Mouse (Mus musculus) thymus, postnatal 4 days (tissue): ENCODE measurements around the gene Iars.
"Not testable (repeated sequence)": the region's sequence is repeated elsewhere in the genome, so short reads cannot be mapped to it uniquely, and the experiment has no call there.

Experiments
- DNase-seq: peaks from one replicate; pipeline ENCODE4 v3.0.0; 2021

Iars gene

GRCm38 (mm10) chr13:49738011-49738410 lies 56.1 kb downstream of the Iars start:
- no peak for DNase-seq

- no peak for DNase-seq
Measured at GRCm38 (mm10) chr13:49741285-49742040, 59.6 kb downstream of the Iars start.

- no peak for DNase-seq
Measured at GRCm38 (mm10) chr13:49756591-49756990, 74.7 kb downstream of the Iars start.

GRCm38 (mm10) chr13:49757966-49758365 lies 76.1 kb downstream of the Iars start:
- DNase-seq: no peak

- DNase-seq: no peak
Measured at GRCm38 (mm10) chr13:49760675-49761074, 78.8 kb downstream of the Iars start.

GRCm38 (mm10) chr13:49762208-49762607 lies 80.3 kb downstream of the Iars start:
- no peak for DNase-seq

GRCm38 (mm10) chr13:49765306-49765705 lies 83.4 kb downstream of the Iars start:
- DNase-seq: no peak

GRCm38 (mm10) chr13:49766269-49766668 lies 84.4 kb downstream of the Iars start:
- no peak for DNase-seq

- DNase-seq: no peak
Measured at GRCm38 (mm10) chr13:49768048-49768447, 86.1 kb downstream of the Iars start.

GRCm38 (mm10) chr13:49769111-49769510 lies 87.2 kb downstream of the Iars start:
- no peak for DNase-seq

- DNase-seq: not testable (repeated sequence)
Measured at GRCm38 (mm10) chr13:49771536-49771935, 89.6 kb downstream of the Iars start.
